Mouse (Mus musculus): Measurements from ENCODE around the gene Dnase1l1.
A peak's percentile ranks its signal among the peaks of the same experiment; 100 is the strongest.

Gene Dnase1l1

DNA sequence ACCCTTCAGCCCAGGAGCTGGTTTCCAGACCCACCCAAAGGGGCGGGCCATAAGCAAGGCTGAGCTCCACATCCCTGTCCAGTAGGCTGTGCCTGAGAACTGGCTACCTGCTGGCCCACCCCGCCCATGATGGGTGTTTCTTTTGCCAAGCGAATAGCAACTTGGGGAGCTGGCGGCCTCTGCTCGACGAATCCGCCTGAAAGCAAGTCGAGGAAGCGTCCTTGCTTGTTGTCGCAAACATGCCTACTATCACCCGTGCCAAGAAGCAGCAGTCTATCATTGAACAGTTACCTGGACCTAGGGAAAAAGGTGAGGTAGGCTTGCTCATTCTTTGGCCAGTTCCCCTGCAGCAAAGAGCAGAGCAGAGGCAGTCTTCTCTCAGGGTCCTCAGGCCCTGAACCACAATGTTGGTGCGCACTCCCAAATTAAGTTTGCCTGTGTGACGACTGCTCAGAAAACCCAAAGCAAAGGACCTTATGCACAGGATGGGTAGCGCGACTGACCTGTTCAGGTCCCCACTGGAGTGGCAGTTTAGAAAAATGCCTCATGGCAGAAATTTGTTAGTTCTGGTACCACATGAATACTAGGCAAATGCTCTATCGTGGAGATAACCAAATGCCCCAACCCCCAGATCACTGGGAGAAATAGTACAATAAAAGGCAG is at the start of gene Dnase1l1, which contains the start of gene Taz:
Gene Dnase1l1 (minus strand): TSS at position 606 of the 663 bp plus-strand sequence.
Gene Taz (plus strand): TSS at position 181 of the 663 bp plus-strand sequence.
- DNase-seq (ENCODE audit: low spot score in 2 of 2) = peak; percentile 48 to 82

- DNase-seq (ENCODE audit: low spot score in 2 of 2) = no peak
These were observed 48.2 kb upstream of the Dnase1l1 start for GRCm38 (mm10) chrX:74330166-74330930.

- no peak for DNase-seq (ENCODE audit: low spot score in 2 of 2)
These were observed 47.1 kb upstream of the Dnase1l1 start for GRCm38 (mm10) chrX:74329215-74329671.

DNA sequence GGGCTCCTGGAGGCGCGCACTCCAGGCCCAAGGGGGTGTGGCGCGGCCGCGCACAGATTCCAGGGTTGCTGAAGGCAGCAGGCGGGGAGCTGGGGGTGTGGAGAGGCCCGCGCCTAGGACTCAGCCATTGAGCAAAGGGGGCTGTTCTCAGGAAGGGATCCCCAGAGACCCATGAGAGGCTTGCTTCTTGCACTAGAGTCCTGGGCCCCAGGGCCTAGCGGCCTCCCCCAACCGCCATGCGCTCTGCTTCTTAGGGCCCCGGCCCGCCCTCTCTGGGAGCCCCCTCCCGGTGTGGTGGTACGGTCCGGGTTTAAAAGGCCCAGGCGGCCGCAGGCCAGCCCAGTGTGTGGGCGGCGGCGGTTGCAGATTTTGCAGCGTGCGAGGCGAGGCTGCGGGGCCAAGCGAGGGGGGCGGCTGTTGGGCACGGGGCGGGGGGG is 46.6 kb upstream of the Dnase1l1 start, which contains the start of gene Plxna3:
Gene Plxna3 (plus strand): TSS at position 342 of the 437 bp plus-strand sequence.
- peak; percentile 64 for DNase-seq (ENCODE audit: low spot score in 2 of 2)

GRCm38 (mm10) chrX:74312540-74313464 is 30.7 kb upstream of the Dnase1l1 start, which contains the start of gene Fam50a:
Fam50a (plus strand) TSS chrX:74313033.
- DNase-seq (ENCODE audit: low spot score in 2 of 2) = peak; percentile 65 to 84

GRCm38 (mm10) chrX:74304867-74305700 is 22.9 kb upstream of the Dnase1l1 start, which contains the start of gene Gdi1:
Gdi1 (plus strand) TSS chrX:74304998.
- DNase-seq (ENCODE audit: low spot score in 2 of 2) = peak; percentile 53 to 63

DNA sequence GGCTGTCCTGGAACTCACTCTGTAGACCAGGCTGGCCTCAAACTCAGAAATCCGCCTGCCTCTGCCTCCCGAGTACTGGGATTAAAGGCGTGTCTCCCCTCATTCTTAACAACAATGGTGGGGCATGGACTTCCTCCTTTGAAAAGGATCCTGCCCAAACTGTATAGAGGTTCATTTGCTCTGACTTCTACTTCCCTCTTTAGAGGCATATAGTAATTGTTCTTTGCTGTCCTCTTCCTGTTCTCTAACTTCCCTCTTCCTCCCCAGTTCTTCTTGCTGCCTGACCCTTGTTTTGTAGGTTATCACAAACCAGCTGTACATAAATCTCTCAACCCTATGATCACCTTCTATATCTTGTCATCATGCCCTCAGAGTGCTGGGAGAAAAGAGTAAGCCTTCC is 17.6 kb upstream of the Dnase1l1 start:
- DNase-seq (ENCODE audit: low spot score in 2 of 2) = no peak

- no peak for DNase-seq (ENCODE audit: low spot score in 2 of 2)
These were observed 16.2 kb upstream of the Dnase1l1 start for GRCm38 (mm10) chrX:74298348-74298747.

DNA sequence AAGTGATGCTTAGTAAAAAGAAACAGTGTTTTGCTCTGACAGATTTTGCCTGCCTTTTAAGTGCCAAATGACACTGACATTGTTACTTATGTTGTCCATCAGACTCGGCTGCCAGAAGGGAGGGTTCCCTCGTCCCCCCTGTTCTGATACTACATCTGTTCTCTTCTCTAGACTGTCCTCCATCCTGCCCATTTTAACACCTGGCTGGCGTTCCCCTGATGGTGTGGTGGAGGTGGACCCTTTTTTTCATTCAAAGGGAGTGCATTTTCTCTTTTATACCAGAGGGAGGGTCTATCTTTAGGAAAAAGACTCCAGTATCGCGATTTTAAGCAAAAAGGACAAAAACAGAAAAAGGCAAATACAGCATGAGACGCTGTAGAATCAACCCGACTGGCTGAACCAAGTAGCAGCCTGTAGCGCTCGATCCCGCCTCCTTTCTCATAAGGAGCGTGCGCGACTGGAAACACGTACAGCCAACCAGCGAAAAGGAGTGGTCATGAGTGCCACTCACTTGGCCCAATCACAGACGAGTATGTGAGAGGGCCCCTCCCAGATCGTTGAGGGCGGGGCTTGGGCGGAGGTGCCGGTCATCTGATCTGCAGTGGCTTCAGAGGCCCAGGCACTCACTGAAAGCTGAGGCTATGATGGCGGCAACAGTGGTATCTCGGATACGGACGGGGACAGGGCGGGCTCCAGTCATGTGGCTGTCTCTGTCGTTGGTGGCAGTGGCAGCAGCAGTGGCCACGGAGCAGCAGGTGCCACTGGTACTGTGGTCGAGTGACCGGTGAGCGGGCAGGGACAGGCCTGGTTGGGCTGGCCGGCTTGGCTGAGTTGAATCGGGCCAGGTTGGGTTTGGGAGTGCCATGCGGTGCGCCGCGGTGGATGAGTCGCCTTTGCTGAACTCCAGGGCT is 14.7 kb upstream of the Dnase1l1 start, which contains the start of gene Atp6ap1:
Gene Atp6ap1 (plus strand): TSS at position 560 of the 911 bp plus-strand sequence.
- DNase-seq (ENCODE audit: low spot score in 2 of 2) = peak; percentile 90 to 94

GRCm38 (mm10) chrX:74293431-74293830 is 11.3 kb upstream of the Dnase1l1 start:
- no peak for DNase-seq (ENCODE audit: low spot score in 2 of 2)

DNA sequence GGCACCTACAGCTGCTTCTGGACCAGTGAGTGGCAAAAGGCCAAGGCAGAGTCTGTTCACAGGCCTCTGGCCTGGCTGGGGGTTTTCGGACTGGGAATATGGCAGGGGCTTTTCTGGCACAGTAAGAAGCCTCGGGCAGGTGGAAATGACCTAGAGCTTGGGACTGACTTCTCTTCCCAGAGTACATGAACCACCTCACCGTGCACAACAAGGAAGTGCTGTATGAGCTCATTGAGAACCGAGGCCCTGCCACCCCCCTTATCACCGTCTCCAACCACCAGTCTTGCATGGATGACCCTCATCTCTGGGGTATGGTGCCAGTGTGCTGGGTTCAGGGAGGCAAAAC is 928 bp upstream of the Dnase1l1 start:
- DNase-seq (ENCODE audit: low spot score in 2 of 2) = no peak

DNA sequence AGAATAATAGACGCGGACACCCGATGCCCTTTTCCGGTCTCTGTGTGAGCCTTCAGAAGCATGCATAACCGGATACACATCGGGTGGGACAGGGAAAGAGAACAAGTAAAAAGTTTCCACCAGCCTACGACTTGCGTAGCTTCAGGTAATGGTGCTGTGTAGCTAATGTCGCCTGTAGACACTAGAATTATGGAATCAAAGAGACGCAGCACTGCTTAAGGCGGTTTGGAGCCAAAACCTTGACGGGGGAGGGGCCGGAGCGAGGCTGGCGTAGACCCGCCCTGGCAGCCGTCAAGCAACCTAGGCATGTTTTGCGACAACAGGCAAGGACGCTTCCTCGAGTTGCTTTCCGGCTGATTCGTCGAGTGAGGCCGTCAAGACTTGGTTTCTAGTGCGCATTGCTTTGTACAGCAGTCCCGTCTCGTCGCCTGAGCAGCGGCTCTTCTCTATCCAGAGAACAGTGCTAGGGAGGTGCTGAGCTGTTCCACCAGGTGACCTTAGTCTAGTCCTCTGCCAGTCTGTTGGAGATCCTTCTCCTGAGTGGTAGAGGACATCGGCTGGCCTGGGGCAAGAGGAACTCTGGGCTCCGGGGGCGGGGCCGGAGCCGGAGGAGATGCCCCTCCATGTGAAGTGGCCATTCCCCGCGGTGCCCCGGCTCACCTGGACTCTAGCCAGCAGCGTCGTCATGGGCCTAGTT is 406 bp upstream of the Dnase1l1 start:
- DNase-seq (ENCODE audit: low spot score in 2 of 2) = peak; percentile 70 to 81

DNA sequence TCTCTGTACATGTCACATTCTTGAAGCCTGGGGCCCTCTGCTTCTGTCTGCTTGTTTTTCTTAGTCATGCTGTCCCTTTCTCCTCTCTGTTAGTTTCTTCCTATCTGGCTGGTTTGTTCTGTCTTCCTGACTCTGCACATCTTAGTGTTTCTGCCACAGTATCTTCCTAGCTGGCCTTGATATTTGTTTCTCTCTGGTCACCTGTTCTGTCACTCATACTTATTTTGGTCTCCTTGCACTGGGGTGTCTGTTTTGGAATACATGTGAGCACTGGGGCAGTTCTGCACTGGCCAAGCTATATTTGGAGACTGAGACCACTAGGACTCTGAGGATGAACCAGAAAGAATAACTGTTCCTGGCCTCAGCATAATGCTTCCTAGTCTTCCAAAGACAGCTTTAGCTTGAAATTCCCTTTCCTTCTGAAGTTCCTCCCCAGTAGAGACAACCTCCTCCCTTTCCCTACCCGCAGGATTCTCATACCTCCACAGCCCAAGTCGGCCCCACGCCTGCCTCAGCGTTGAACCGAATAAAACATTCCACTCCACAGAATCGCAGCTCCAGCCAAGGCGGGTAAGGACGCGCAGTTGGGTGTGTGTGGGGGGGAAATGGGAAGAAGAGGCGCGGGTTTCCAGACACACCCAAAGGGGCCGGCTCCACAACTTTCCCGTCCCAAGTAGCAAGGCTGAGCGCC is 951 bp downstream of the Dnase1l1 start:
- DNase-seq (ENCODE audit: low spot score in 2 of 2) = no peak

DNA sequence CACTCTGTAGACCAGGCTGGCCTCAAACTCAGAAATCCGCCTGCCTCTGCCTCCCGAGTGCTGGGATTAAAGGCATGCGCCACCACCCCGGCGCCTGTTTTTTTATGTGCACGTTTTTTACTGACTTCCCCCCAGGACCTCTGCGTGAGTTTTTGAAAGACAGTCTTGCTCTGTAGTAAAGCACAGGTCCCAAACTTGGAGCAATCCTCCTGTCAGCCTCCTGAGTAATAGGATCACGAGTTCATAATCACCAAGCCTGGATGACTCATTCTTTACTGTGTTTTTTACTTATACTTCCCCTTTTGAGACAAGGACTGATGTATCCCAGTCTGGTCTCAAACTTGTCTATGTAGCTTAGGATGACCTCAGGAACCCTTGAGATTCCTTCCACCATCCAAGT is 4.2 kb downstream of the Dnase1l1 start:
- no peak for DNase-seq (ENCODE audit: low spot score in 2 of 2)

GRCm38 (mm10) chrX:74273422-74274322 is 8.5 kb downstream of the Dnase1l1 start:
- no peak for DNase-seq (ENCODE audit: low spot score in 2 of 2)

DNA sequence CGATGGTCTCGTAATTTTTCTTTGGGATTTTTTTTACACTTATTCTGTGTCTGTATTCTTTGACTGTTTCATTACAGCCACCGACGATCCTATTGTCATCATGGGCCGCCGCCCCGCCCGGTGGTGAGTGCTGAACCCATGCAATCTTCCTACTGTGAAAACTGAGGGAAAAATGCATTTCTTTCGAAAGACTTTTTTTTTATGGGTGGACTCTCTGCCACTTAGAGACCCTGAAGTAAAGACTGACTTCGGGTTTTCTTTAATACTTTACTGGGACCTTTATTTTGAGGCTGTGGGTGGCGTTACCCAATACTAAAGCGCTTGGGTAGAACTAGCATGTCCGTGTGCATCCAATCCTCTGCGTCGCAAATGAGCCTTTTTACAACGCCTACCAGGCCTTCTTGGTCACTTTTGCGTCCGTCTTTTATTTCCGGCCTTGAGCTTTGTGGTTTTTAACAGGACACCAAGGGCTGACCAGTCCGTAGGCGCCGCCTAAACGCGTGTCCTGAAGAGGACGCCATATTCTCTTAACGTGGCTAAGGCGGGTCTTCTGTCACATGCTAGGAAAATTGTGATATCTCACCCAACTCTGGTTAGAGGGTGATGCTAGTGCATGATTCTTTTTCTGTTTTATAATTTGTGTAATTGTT is 11.1 kb downstream of the Dnase1l1 start:
- DNase-seq (ENCODE audit: low spot score in 2 of 2) = peak in 1 of 2 experiments; percentile 15
